Mouse (Mus musculus): ENCODE measurements around the gene Ern1. TPM values are rescaled to one million over a fixed set of nuclear protein-coding genes. Genes with fewer than 3 reads are reported as not detected.

Gene Ern1
- total RNA-seq, 1 experiment = 7.4 TPM

GRCm38 (mm10) chr11:106387020-106387419, 100.6 kb downstream of the Ern1 start:
- no peak for DNase-seq (ENCODE audit: low read depth, low spot score)

GRCm38 (mm10) chr11:106386409-106386808, 101.2 kb downstream of the Ern1 start:
- DNase-seq (ENCODE audit: low read depth, low spot score) = no peak
- Histone ChIP-seq H3K9me3 (ENCODE audit: control insufficient read depth, insufficient read depth, low read depth, low read length) (no peaks in the 10 kb centered on the region), H3K4me3 (ENCODE audit: insufficient read depth in 1 of 2, low read depth in 1 of 2, low read length in 2 of 2, poor library complexity in 1 of 2, severe bottlenecking in 1 of 2) (no peak overlapping the region), H3K27ac (ENCODE audit: insufficient read depth, low read depth, low read length, poor library complexity, severe bottlenecking) (no peak overlapping the region), H3K4me1 (ENCODE audit: control insufficient read depth in 2 of 2, insufficient read depth in 2 of 2, low read length in 2 of 2, poor library complexity in 1 of 2) (peaks cover 0 to 4% of the 10 kb centered on the region in 2 experiments; a peak in 1 of 4 replicates), H3K36me3 (ENCODE audit: control insufficient read depth, insufficient read depth, low read length, poor library complexity, severe bottlenecking) (no peaks in the 10 kb centered on the region), H3K9ac (ENCODE audit: insufficient read depth, low read depth, low read length, poor library complexity, severe bottlenecking) (no peak overlapping the region)
- TF ChIP-seq CHD2 (IDR thresholded peaks at IDR 0.05; ENCODE audit: low read depth, low read length) = no peak
- in situ Hi-C loops (cut with MboI; ENCODE audit: low sequenced_read_pairs in 2 of 2, unreplicated experiment in 2 of 2) = no loop called here

More at GRCm38 (mm10) chr11:106387020-106387419, 100.6 kb downstream of the Ern1 start:
- TF ChIP-seq HCFC1 (IDR thresholded peaks at IDR 0.05; ENCODE audit: borderline replicate concordance, insufficient read depth, low read length) (no peak), CHD2 (IDR thresholded peaks at IDR 0.05; ENCODE audit: low read depth, low read length) (no peak; the same call in 1 of the 2 replicates)
- no peak overlapping the region for H3K27ac ChIP-seq (ENCODE audit: insufficient read depth, low read depth, low read length, poor library complexity, severe bottlenecking)
- H3K36me3 ChIP-seq (ENCODE audit: control insufficient read depth, insufficient read depth, low read length, poor library complexity, severe bottlenecking) = no peaks in the 10 kb centered on the region
- peak overlapping the region; percentile 50 to 76 for H3K4me3 ChIP-seq (ENCODE audit: insufficient read depth in 1 of 2, low read depth in 1 of 2, low read length in 2 of 2, poor library complexity in 1 of 2, severe bottlenecking in 1 of 2)
- no peak overlapping the region; the same call in 1 of the 2 replicates for H3K9ac ChIP-seq (ENCODE audit: insufficient read depth, low read depth, low read length, poor library complexity, severe bottlenecking)
- H3K9me3 ChIP-seq (ENCODE audit: control insufficient read depth, insufficient read depth, low read depth, low read length) = no peaks in the 10 kb centered on the region
- peaks cover 0 to 5% of the 10 kb centered on the region in 2 experiments; a peak in 1 of 4 replicates for H3K4me1 ChIP-seq (ENCODE audit: control insufficient read depth in 2 of 2, insufficient read depth in 2 of 2, low read length in 2 of 2, poor library complexity in 1 of 2)
- in situ Hi-C loops (cut with MboI; ENCODE audit: low sequenced_read_pairs in 2 of 2, unreplicated experiment in 2 of 2) = no loop called here

DNA sequence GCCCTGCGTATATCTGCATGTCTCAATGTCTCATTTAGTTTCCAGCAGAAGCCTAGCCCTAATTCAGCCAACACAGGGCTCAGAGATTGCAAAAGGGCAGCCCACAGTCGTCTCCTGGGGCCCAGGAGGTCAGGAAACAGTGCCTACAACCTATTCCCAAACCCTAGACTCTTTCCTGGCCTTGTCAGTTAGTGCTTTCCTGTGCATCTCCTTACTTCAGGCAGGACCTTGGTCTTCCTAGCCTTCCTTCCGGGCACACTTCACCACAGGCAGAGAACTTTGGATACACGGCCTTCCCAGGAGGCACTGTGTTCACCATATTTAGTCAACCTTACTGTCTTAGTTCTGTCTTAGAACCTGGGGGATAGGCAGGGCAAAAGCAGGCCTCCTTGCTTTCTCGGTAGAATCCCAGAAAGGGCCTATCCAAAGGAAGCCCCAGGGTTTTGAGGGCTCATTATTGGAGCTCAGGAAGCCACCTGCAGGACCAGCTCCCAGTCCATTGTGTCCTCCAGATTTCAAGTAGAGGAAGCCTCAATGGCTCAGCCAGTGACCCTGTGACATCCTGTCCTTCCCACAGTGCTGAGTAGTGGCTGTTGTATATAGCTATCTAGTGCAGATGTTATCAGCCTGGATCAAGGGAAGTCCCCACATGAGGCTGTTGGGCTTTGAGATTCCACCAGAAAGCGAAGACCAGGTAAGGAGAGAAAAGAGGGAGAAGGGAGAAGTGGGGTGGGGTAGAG, 104.4 kb downstream of the Ern1 start:
- no peak for TF ChIP-seq MAFK (IDR thresholded peaks at IDR 0.05; ENCODE audit: insufficient read depth, low read depth, low read length)
- TF ChIP-seq ZC3H11A (IDR thresholded peaks at IDR 0.05; ENCODE audit: borderline replicate concordance, low read depth, low read length) = no peak
- no peak for TF ChIP-seq CHD2 (IDR thresholded peaks at IDR 0.05; ENCODE audit: low read depth, low read length)
- TF ChIP-seq ZNF384 (IDR thresholded peaks at IDR 0.05; ENCODE audit: low read depth, low read length) = no peak
- Histone ChIP-seq H3K4me1 (ENCODE audit: control insufficient read depth in 2 of 2, insufficient read depth in 2 of 2, low read length in 2 of 2, poor library complexity in 1 of 2) (no peaks in the 10 kb centered on the region; a peak in 1 of 4 replicates), H3K9ac (ENCODE audit: insufficient read depth, low read depth, low read length, poor library complexity, severe bottlenecking) (no peak overlapping the region), H3K9me3 (ENCODE audit: control insufficient read depth, insufficient read depth, low read depth, low read length) (no peaks in the 10 kb centered on the region), H3K27ac (ENCODE audit: insufficient read depth, low read depth, low read length, poor library complexity, severe bottlenecking) (no peak overlapping the region), H3K4me3 (ENCODE audit: insufficient read depth in 1 of 2, low read depth in 1 of 2, low read length in 2 of 2, poor library complexity in 1 of 2, severe bottlenecking in 1 of 2) (no peak overlapping the region), H3K36me3 (ENCODE audit: control insufficient read depth, insufficient read depth, low read length, poor library complexity, severe bottlenecking) (no peaks in the 10 kb centered on the region)
- no peak for DNase-seq (ENCODE audit: low read depth, low spot score)
- in situ Hi-C loops (cut with MboI; ENCODE audit: low sequenced_read_pairs in 2 of 2, unreplicated experiment in 2 of 2) = no loop called here

GRCm38 (mm10) chr11:106382424-106382823, 105.2 kb downstream of the Ern1 start:
- H3K4me3 ChIP-seq (ENCODE audit: insufficient read depth in 1 of 2, low read depth in 1 of 2, low read length in 2 of 2, poor library complexity in 1 of 2, severe bottlenecking in 1 of 2) = no peak overlapping the region
- no peak for TF ChIP-seq ZC3H11A (IDR thresholded peaks at IDR 0.05; ENCODE audit: borderline replicate concordance, low read depth, low read length)
- TF ChIP-seq CHD2 (IDR thresholded peaks at IDR 0.05; ENCODE audit: low read depth, low read length) = no peak
- no peak for TF ChIP-seq MAFK (IDR thresholded peaks at IDR 0.05; ENCODE audit: insufficient read depth, low read depth, low read length)
- TF ChIP-seq ZNF384 (IDR thresholded peaks at IDR 0.05; ENCODE audit: low read depth, low read length) = no peak
- no peak for TF ChIP-seq HCFC1 (IDR thresholded peaks at IDR 0.05; ENCODE audit: borderline replicate concordance, insufficient read depth, low read length)
- no peak overlapping the region for H3K27ac ChIP-seq (ENCODE audit: insufficient read depth, low read depth, low read length, poor library complexity, severe bottlenecking)
- H3K9me3 ChIP-seq (ENCODE audit: control insufficient read depth, insufficient read depth, low read depth, low read length) = no peaks in the 10 kb centered on the region
- H3K4me1 ChIP-seq (ENCODE audit: control insufficient read depth in 2 of 2, insufficient read depth in 2 of 2, low read length in 2 of 2, poor library complexity in 1 of 2) = no peaks in the 10 kb centered on the region
- no peak overlapping the region for H3K9ac ChIP-seq (ENCODE audit: insufficient read depth, low read depth, low read length, poor library complexity, severe bottlenecking)
- no peak for DNase-seq (ENCODE audit: low read depth, low spot score)
- no peaks in the 10 kb centered on the region for H3K36me3 ChIP-seq (ENCODE audit: control insufficient read depth, insufficient read depth, low read length, poor library complexity, severe bottlenecking)
- in situ Hi-C loops (cut with MboI; ENCODE audit: low sequenced_read_pairs in 2 of 2, unreplicated experiment in 2 of 2) = no loop called here

- H3K27ac ChIP-seq (ENCODE audit: insufficient read depth, low read depth, low read length, poor library complexity, severe bottlenecking) = no peak overlapping the region
- TF ChIP-seq CHD2 (IDR thresholded peaks at IDR 0.05; ENCODE audit: low read depth, low read length) (no peak), ZNF384 (IDR thresholded peaks at IDR 0.05; ENCODE audit: low read depth, low read length) (no peak), HCFC1 (IDR thresholded peaks at IDR 0.05; ENCODE audit: borderline replicate concordance, insufficient read depth, low read length) (no peak)
Observed at GRCm38 (mm10) chr11:106381883-106382282, 105.8 kb downstream of the Ern1 start.

More at GRCm38 (mm10) chr11:106381883-106382282, 105.8 kb downstream of the Ern1 start:
- Histone ChIP-seq H3K4me1 (ENCODE audit: control insufficient read depth in 2 of 2, insufficient read depth in 2 of 2, low read length in 2 of 2, poor library complexity in 1 of 2) (no peaks in the 10 kb centered on the region), H3K9ac (ENCODE audit: insufficient read depth, low read depth, low read length, poor library complexity, severe bottlenecking) (no peak overlapping the region), H3K9me3 (ENCODE audit: control insufficient read depth, insufficient read depth, low read depth, low read length) (no peaks in the 10 kb centered on the region), H3K36me3 (ENCODE audit: control insufficient read depth, insufficient read depth, low read length, poor library complexity, severe bottlenecking) (no peaks in the 10 kb centered on the region), H3K4me3 (ENCODE audit: insufficient read depth in 1 of 2, low read depth in 1 of 2, low read length in 2 of 2, poor library complexity in 1 of 2, severe bottlenecking in 1 of 2) (no peak overlapping the region)
- DNase-seq (ENCODE audit: low read depth, low spot score) = no peak
- in situ Hi-C loops (cut with MboI; ENCODE audit: low sequenced_read_pairs in 2 of 2, unreplicated experiment in 2 of 2) = no loop called here
